Mouse (Mus musculus) splenic B cell, adult 2 months (primary cell): ENCODE data around the gene Cdrt4.

Experiments
- DNase-seq: peaks from one replicate; pipeline ENCODE4 v3.0.0-alpha.2; 2011; ENCODE audit warnings: low read depth, low spot score
- H3K27me3 ChIP-seq: 2 replicates; pipeline ENCODE4 v1.6.1; 2012; ENCODE audit warnings: mild to moderate bottlenecking, low read length, moderate library complexity, mixed read lengths; ENCODE audit not compliant: control insufficient read depth, poor library complexity, insufficient read depth, severe bottlenecking
- H3K36me3 ChIP-seq: 2 replicates; pipeline ENCODE4 v1.6.1; 2012; ENCODE audit warnings: mild to moderate bottlenecking, low read length, moderate library complexity, mixed read lengths; ENCODE audit not compliant: control insufficient read depth, poor library complexity, insufficient read depth, severe bottlenecking

Gene Cdrt4

GRCm38 (mm10) chr11:62966765-62967633, 16.0 kb downstream of the Cdrt4 start:
- H3K27me3 ChIP-seq = peaks cover 1% of the 10 kb centered on the region; the same call in 1 of the 2 replicates
- DNase-seq = no peak
- no peaks in the 10 kb centered on the region for H3K36me3 ChIP-seq

GRCm38 (mm10) chr11:62977176-62977575, 26.2 kb downstream of the Cdrt4 start:
- no peak for DNase-seq
- H3K36me3 ChIP-seq = no peaks in the 10 kb centered on the region
- H3K27me3 ChIP-seq = no peaks in the 10 kb centered on the region; the same call in 1 of the 2 replicates

- Histone ChIP-seq H3K27me3 (no peaks in the 10 kb centered on the region; the same call in 1 of the 2 replicates), H3K36me3 (no peaks in the 10 kb centered on the region)
- no peak for DNase-seq
Measured at GRCm38 (mm10) chr11:62978886-62979285, 27.9 kb downstream of the Cdrt4 start.

- Histone ChIP-seq H3K27me3 (no peaks in the 10 kb centered on the region; the same call in 1 of the 2 replicates), H3K36me3 (no peaks in the 10 kb centered on the region)
- DNase-seq = no peak
Measured at GRCm38 (mm10) chr11:62981729-62982128, 30.7 kb downstream of the Cdrt4 start.

- DNase-seq = no peak
- no peaks in the 10 kb centered on the region; the same call in 1 of the 2 replicates for H3K27me3 ChIP-seq
- no peaks in the 10 kb centered on the region for H3K36me3 ChIP-seq
Measured at GRCm38 (mm10) chr11:62983793-62984192, 32.8 kb downstream of the Cdrt4 start.

GRCm38 (mm10) chr11:62984365-62984764, 33.4 kb downstream of the Cdrt4 start:
- H3K36me3 ChIP-seq = no peaks in the 10 kb centered on the region
- H3K27me3 ChIP-seq = no peaks in the 10 kb centered on the region; the same call in 1 of the 2 replicates
- no peak for DNase-seq

GRCm38 (mm10) chr11:62985075-62985474, 34.1 kb downstream of the Cdrt4 start:
- DNase-seq = no peak
- H3K27me3 ChIP-seq = no peaks in the 10 kb centered on the region; the same call in 1 of the 2 replicates
- no peaks in the 10 kb centered on the region for H3K36me3 ChIP-seq

- Histone ChIP-seq H3K27me3 (no peaks in the 10 kb centered on the region; the same call in 1 of the 2 replicates), H3K36me3 (no peaks in the 10 kb centered on the region)
- no peak for DNase-seq
Measured at GRCm38 (mm10) chr11:62986578-62986977, 35.6 kb downstream of the Cdrt4 start.

GRCm38 (mm10) chr11:62990150-62990685, 39.2 kb downstream of the Cdrt4 start:
- H3K36me3 ChIP-seq = no peaks in the 10 kb centered on the region
- H3K27me3 ChIP-seq = no peaks in the 10 kb centered on the region
- DNase-seq = no peak

GRCm38 (mm10) chr11:62990811-62991210, 39.8 kb downstream of the Cdrt4 start:
- Histone ChIP-seq H3K36me3 (no peaks in the 10 kb centered on the region), H3K27me3 (no peaks in the 10 kb centered on the region)
- no peak for DNase-seq

GRCm38 (mm10) chr11:62992545-62993242, 41.7 kb downstream of the Cdrt4 start:
- H3K27me3 ChIP-seq = no peaks in the 10 kb centered on the region
- no peaks in the 10 kb centered on the region for H3K36me3 ChIP-seq
- no peak for DNase-seq

GRCm38 (mm10) chr11:62995066-62995754, 44.2 kb downstream of the Cdrt4 start:
- no peak for DNase-seq
- Histone ChIP-seq H3K36me3 (no peaks in the 10 kb centered on the region), H3K27me3 (no peaks in the 10 kb centered on the region)

- DNase-seq = no peak
- H3K27me3 ChIP-seq = peaks cover 1% of the 10 kb centered on the region; the same call in 1 of the 2 replicates
Measured at GRCm38 (mm10) chr11:62995755-62996521, 44.9 kb downstream of the Cdrt4 start.

GRCm38 (mm10) chr11:62996522-62996898, 45.5 kb downstream of the Cdrt4 start:
- H3K27me3 ChIP-seq = peaks cover 3% of the 10 kb centered on the region; the same call in 1 of the 2 replicates
- H3K36me3 ChIP-seq = no peaks in the 10 kb centered on the region
- DNase-seq = no peak

More at GRCm38 (mm10) chr11:62995755-62996521, 44.9 kb downstream of the Cdrt4 start:
- H3K36me3 ChIP-seq = no peaks in the 10 kb centered on the region
